Mouse (Mus musculus) heart, postnatal 10 days (tissue): ENCODE measurements at regions not wholly inside any gene's neighbourhood (a gene's known extent, or its start where the extent isn't known, plus 50 kb on each side); places are given as distances from the start of the nearest gene placed in this dataset.

ENCODE experiments used
- DNase-seq, 2 experiments: peaks; one replicate each; pipeline ENCODE4 v3.0.0; 2021
- intact Hi-C: fragments of 180-260 bp; cut with DNase I; formaldehyde crosslinking; loops from one replicate; pipeline ENCODE4 v1.15.1; 2025

GRCm38 (mm10) chr14:85965139-85965538 is 1175.9 kb downstream of the Diaph3 start:
- intact Hi-C loops = no loop called here
- no peak for DNase-seq

- intact Hi-C loops = no loop called here
- no peak for DNase-seq
Observed at GRCm38 (mm10) chr14:85945707-85946313, 1195.2 kb downstream of the Diaph3 start.

GRCm38 (mm10) chr14:85942792-85943191 is 1198.2 kb downstream of the Diaph3 start:
- DNase-seq = no peak
- intact Hi-C loops = no loop called here

GRCm38 (mm10) chr14:85940585-85940984 is 1200.5 kb downstream of the Diaph3 start:
- intact Hi-C loops = no loop called here
- DNase-seq = no peak

- no peak for DNase-seq
- intact Hi-C loops = no loop called here
Observed at GRCm38 (mm10) chr14:85935091-85935490, 1205.9 kb downstream of the Diaph3 start.

GRCm38 (mm10) chr14:85930387-85930786 is 1210.6 kb downstream of the Diaph3 start:
- intact Hi-C loops = no loop called here
- no peak for DNase-seq

GRCm38 (mm10) chr14:85918894-85919293 is 1222.1 kb downstream of the Diaph3 start:
- intact Hi-C loops = no loop called here
- no peak for DNase-seq

- intact Hi-C loops = no loop called here
- no peak for DNase-seq
Observed at GRCm38 (mm10) chr14:85915761-85916160, 1225.3 kb downstream of the Diaph3 start.

GRCm38 (mm10) chr14:85897890-85898289 is 1243.1 kb downstream of the Diaph3 start:
- DNase-seq = peak in 1 of 2 experiments; percentile 1
- intact Hi-C loops = loop anchor here (5.0 kb wide), 1 partner anchor 1461 kb away; no protein-coding TSS in a partner anchor

GRCm38 (mm10) chr14:85861371-85861951 is 1279.6 kb downstream of the Diaph3 start:
- intact Hi-C loops = no loop called here
- no peak for DNase-seq

- DNase-seq = no peak
- intact Hi-C loops = no loop called here
Observed at GRCm38 (mm10) chr14:85849490-85849889, 1291.5 kb downstream of the Diaph3 start.

GRCm38 (mm10) chr14:85835494-85835893 is 1305.5 kb downstream of the Diaph3 start:
- no peak for DNase-seq
- intact Hi-C loops = no loop called here

GRCm38 (mm10) chr14:85814920-85815319 is 1326.1 kb downstream of the Diaph3 start:
- intact Hi-C loops = no loop called here
- DNase-seq = no peak

GRCm38 (mm10) chr14:85784386-85784785 is 1341.0 kb downstream of the Pcdh17 start:
- DNase-seq = no peak
- intact Hi-C loops = no loop called here

GRCm38 (mm10) chr14:85770636-85771035 is 1327.3 kb downstream of the Pcdh17 start:
- no peak for DNase-seq
- intact Hi-C loops = no loop called here

GRCm38 (mm10) chr14:85768301-85768700 is 1324.9 kb downstream of the Pcdh17 start:
- intact Hi-C loops = no loop called here
- DNase-seq = no peak

GRCm38 (mm10) chr14:85757343-85757742 is 1314.0 kb downstream of the Pcdh17 start:
- intact Hi-C loops = no loop called here
- DNase-seq = no peak

GRCm38 (mm10) chr14:85738567-85738966 is 1295.2 kb downstream of the Pcdh17 start:
- intact Hi-C loops = no loop called here
- DNase-seq = no peak
